Mouse (Mus musculus) ES-E14 (cell line): Measurements from ENCODE around the gene Ube2o. TPM values are rescaled to one million over a fixed set of nuclear protein-coding genes. Genes with fewer than 3 reads are reported as not detected.

Experiments used
- DNase-seq: peaks from one replicate; pipeline ENCODE4 v3.0.0-alpha.2; 2013; ENCODE audit warnings: low read depth, low spot score
- H3K27ac ChIP-seq: 2 replicates; pipeline ENCODE4 v1.5.1; 2012; ENCODE audit warnings: low read depth, mild to moderate bottlenecking, low read length, moderate library complexity, mixed read lengths; ENCODE audit not compliant: poor library complexity, insufficient read depth, severe bottlenecking
- H3K36me3 ChIP-seq: 2 replicates; pipeline ENCODE4 v1.6.1; 2012; ENCODE audit warnings: mild to moderate bottlenecking, low read length, moderate library complexity, mixed read lengths; ENCODE audit not compliant: control insufficient read depth, poor library complexity, insufficient read depth, severe bottlenecking
- H3K4me1 ChIP-seq, 2 experiments: fragments of 150-350 bp in 1 of 2; sonication (generic) in 1 of 2; 2 replicates each; pipeline ENCODE4 v1.6.1; 2012; ENCODE audit warnings: low read length in 2 of 2, mild to moderate bottlenecking in 1 of 2, mixed read lengths in 1 of 2; ENCODE audit not compliant: control insufficient read depth in 2 of 2, insufficient read depth in 2 of 2, poor library complexity in 1 of 2
- H3K4me3 ChIP-seq, 2 experiments: fragments of 150-350 bp in 1 of 2; sonication (generic) in 1 of 2; 2 replicates each; pipeline ENCODE4 v1.5.1; 2012; ENCODE audit warnings: low read length in 2 of 2, low read depth in 1 of 2, mild to moderate bottlenecking in 1 of 2, mixed read lengths in 1 of 2; ENCODE audit not compliant: insufficient read depth in 1 of 2, poor library complexity in 1 of 2, severe bottlenecking in 1 of 2
- H3K9ac ChIP-seq: 2 replicates; pipeline ENCODE4 v1.6.1; 2012; ENCODE audit warnings: low read depth, mild to moderate bottlenecking, low read length, mixed read lengths; ENCODE audit not compliant: poor library complexity, insufficient read depth, severe bottlenecking
- H3K9me3 ChIP-seq: fragments of 150-350 bp; sonication (generic); 2 replicates; pipeline ENCODE4 v1.6.1; 2012; ENCODE audit warnings: low read depth, mild to moderate bottlenecking, low read length; ENCODE audit not compliant: control insufficient read depth, insufficient read depth
- CHD2 ChIP-seq: IDR thresholded peaks from 2 replicates; pipeline ENCODE4 v1.6.1; 2014; ENCODE audit warnings: mild to moderate bottlenecking, low read depth, low read length, inconsistent platforms
- HCFC1 ChIP-seq: IDR thresholded peaks from 2 replicates; pipeline ENCODE4 v1.6.1; 2012; ENCODE audit warnings: low read length, inconsistent platforms, borderline replicate concordance; ENCODE audit not compliant: insufficient read depth
- MAFK ChIP-seq: IDR thresholded peaks from 2 replicates; pipeline ENCODE4 v1.6.1; 2014; ENCODE audit warnings: mild to moderate bottlenecking, low read depth, low read length, inconsistent platforms; ENCODE audit not compliant: insufficient read depth
- ZC3H11A ChIP-seq: IDR thresholded peaks from 2 replicates; pipeline ENCODE4 v1.6.1; 2012; ENCODE audit warnings: low read depth, mild to moderate bottlenecking, inconsistent platforms, low read length, borderline replicate concordance
- ZNF384 ChIP-seq: IDR thresholded peaks from 2 replicates; pipeline ENCODE4 v1.6.1; 2012; ENCODE audit warnings: low read depth, low read length, inconsistent platforms
- in situ Hi-C, 2 experiments: fragments of 600-800 bp; cut with MboI; formaldehyde crosslinking; loops; one replicate each; pipeline ENCODE4 v1.15.1; 2025; ENCODE audit warnings: low sequenced_read_pairs in 2 of 2, inconsistent platforms in 1 of 2; ENCODE audit not compliant: unreplicated experiment in 2 of 2
- total RNA-seq: library from RNA; depleted of rRNA; stranded (reverse); fragments of 300-350 nt; gene quantifications from 2 replicates; pipeline ENCODE4 v1.2.3, GENCODE M21; 2012

Ube2o gene
- total RNA-seq, 1 experiment = 45.2 TPM

DNA sequence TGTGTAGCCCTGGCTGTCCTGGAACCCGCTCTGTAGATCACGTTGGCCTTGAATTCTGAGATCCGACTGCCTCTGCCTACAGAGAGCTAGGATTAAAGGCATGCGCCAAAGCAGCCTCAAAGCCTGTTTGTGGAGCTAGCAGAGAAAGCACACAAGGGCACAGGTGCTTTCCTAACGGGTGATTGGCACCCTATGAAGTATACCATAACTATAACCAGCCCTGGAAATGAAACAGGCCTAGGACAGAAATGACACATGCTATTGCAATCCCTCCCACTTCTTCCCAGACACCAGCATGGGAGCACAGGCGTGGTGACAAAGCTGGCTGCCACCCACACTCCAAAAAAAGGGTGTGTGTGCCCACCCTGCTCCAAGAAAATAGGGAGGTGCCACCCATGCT is 68.3 kb downstream of the Ube2o start:
- Histone ChIP-seq H3K27ac (no peak overlapping the region), H3K9ac (no peak overlapping the region), H3K4me3 (no peak overlapping the region), H3K36me3 (no peaks in the 10 kb centered on the region), H3K9me3 (no peaks in the 10 kb centered on the region), H3K4me1 (0 out of 4 replicates have a peak, but pooled peaks cover 0 to 3% of the 10 kb centered on the region in 2 experiments)
- DNase-seq = no peak
- in situ Hi-C loops = no loop called here
- TF ChIP-seq ZC3H11A (no peak), CHD2 (no peak), ZNF384 (no peak), MAFK (no peak), HCFC1 (no peak)

DNA sequence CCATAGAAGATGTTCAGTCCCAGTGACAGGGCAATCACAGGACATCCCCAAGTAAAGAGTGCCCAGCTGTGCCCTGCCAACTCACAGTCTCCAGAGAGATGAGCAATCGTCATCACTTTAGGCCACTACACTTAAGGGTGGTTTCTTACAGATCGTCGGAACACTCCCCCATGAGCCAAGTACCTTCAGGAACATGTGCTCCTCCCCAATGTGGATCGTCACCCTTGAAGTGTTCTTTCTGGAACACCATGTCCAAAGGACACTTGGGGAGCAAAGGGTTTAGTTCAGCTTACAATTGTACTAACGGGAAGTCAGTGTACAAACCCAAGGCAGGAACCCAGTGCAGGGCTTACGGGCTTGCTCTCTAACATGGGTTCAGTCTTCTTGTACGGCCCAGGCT is 69.1 kb downstream of the Ube2o start:
- Histone ChIP-seq H3K4me3 (no peak overlapping the region), H3K4me1 (0 out of 4 replicates have a peak, but pooled peaks cover 0 to 3% of the 10 kb centered on the region in 2 experiments), H3K9ac (no peak overlapping the region), H3K9me3 (no peaks in the 10 kb centered on the region), H3K27ac (no peak overlapping the region), H3K36me3 (no peaks in the 10 kb centered on the region)
- in situ Hi-C loops = no loop called here
- DNase-seq = no peak
- TF ChIP-seq ZNF384 (no peak), MAFK (no peak), HCFC1 (no peak), ZC3H11A (no peak), CHD2 (no peak)

DNA sequence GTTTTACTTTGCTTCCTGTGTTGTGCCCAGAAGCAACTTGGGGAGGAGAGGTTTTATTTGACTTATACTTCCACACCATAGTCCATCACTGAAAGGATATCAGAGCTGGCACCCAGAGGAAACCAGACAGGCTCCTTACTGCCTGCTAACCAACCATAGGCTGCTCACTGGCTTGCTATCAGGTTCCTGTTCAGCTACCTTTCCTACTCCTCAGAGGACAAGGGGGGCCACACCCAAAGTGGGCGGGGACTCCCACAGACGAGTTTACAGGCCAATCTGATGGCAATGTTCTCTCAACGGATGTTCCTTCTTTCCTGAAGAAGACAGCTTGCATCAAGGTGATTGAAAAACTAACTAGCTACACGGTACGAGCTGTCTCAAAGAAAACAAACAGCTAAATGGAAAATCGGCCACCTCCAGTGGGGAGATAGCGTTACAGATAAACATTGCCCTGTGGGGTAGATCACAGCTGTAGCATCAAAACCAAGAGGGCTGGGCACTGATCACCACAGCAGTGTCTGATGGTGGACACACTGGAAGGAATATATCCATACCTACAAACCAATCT is 69.9 kb downstream of the Ube2o start:
- Histone ChIP-seq H3K9me3 (no peaks in the 10 kb centered on the region), H3K27ac (no peak overlapping the region), H3K36me3 (no peaks in the 10 kb centered on the region), H3K9ac (no peak overlapping the region), H3K4me3 (no peak overlapping the region), H3K4me1 (0 out of 4 replicates have a peak, but pooled peaks cover 0 to 3% of the 10 kb centered on the region in 2 experiments)
- in situ Hi-C loops = no loop called here
- TF ChIP-seq CHD2 = no peak
- TF ChIP-seq MAFK = no peak
- no peak for TF ChIP-seq ZNF384
- no peak for TF ChIP-seq ZC3H11A
- TF ChIP-seq HCFC1 = no peak
- DNase-seq = no peak

DNA sequence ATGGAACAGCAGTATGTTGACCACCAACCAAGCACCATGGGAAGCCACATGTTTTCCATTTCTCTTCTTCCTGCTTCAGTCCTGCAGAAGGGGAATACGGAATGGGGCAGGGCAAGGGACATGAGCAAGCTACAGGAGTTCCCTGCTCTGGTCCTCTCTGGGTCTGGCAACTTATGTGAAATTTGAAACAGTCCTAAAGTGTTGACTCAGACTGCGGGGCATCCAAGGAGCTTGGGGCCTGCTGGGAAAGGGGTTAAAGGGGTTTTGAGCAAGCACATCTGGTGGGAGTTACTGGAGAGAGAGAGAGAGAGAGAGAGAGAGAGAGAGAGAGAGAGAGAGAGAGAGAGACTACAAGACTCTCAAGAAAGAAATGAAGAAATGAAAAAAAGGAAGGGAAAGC is 72.6 kb downstream of the Ube2o start:
- H3K27ac ChIP-seq = no peak overlapping the region
- H3K4me3 ChIP-seq = no peak overlapping the region
- no peaks in the 10 kb centered on the region for H3K9me3 ChIP-seq
- DNase-seq = no peak
- TF ChIP-seq ZNF384 (no peak), CHD2 (no peak), ZC3H11A (no peak), HCFC1 (no peak), MAFK (no peak)
- in situ Hi-C loops = no loop called here
- H3K36me3 ChIP-seq = no peaks in the 10 kb centered on the region
- H3K9ac ChIP-seq = no peak overlapping the region
- no peaks in the 10 kb centered on the region; a peak in 1 of 4 replicates for H3K4me1 ChIP-seq
